37 mouse cellular contexts compared by ENCODE assay signal in genomic region chr7:3111193-3111592, GRCm38 (mm10). TPM values are rescaled to one million over a fixed set of nuclear protein-coding genes. Genes with fewer than 3 reads are reported as not detected.
"Had no signal": no experiment of that assay in that cellular context is flagged by ENCODE, and none has a peak within 500 bp of the region (broad histone marks: within the 10 kb centered on the region; RNA-seq: fewer than 3 reads in every experiment).

No protein-coding gene starts in this region.

RNA-seq across cellular contexts. Expression of gene AU018091, which starts 57.8 kb away (rescaled TPM):
- total RNA-seq: heart, postnatal 10 days; heart, postnatal 14 days; heart, postnatal 25 days; heart, postnatal 36 days; heart, postnatal 4 days; hematopoietic stem cell, adult 5-6 weeks; hindbrain, postnatal 0 days; layer of hippocampus, adult 18-20 months; layer of hippocampus, adult 2 months; layer of hippocampus, adult 8-10 months; layer of hippocampus, postnatal 10 days; layer of hippocampus, postnatal 14 days; layer of hippocampus, postnatal 25 days; layer of hippocampus, postnatal 36 days; left cerebral cortex, adult 18-20 months; left cerebral cortex, adult 2 months had no signal
- polyA plus RNA-seq: heart, embryonic 11.5 days; heart, embryonic 13.5 days; heart, embryonic 14.5 days; heart, embryonic 15.5 days; heart, embryonic 16.5 days; heart, postnatal 0 days; hindbrain, embryonic 13.5 days; hindbrain, embryonic 14.5 days; hindbrain, embryonic 15.5 days; hindbrain, embryonic 16.5 days; hindbrain, postnatal 0 days; inflammation-experienced regulatory T-cells, adult 6 months; intestine, embryonic 14.5 days; intestine, embryonic 15.5 days; intestine, embryonic 16.5 days; intestine, postnatal 0 days; kidney, adult 2 months; kidney, embryonic 14.5 days; kidney, embryonic 15.5 days; kidney, embryonic 16.5 days; kidney, postnatal 0 days; large intestine, adult 2 months had no signal
